Mouse (Mus musculus): Measurements from ENCODE around the gene Tmem143.

Tmem143 gene

DNA sequence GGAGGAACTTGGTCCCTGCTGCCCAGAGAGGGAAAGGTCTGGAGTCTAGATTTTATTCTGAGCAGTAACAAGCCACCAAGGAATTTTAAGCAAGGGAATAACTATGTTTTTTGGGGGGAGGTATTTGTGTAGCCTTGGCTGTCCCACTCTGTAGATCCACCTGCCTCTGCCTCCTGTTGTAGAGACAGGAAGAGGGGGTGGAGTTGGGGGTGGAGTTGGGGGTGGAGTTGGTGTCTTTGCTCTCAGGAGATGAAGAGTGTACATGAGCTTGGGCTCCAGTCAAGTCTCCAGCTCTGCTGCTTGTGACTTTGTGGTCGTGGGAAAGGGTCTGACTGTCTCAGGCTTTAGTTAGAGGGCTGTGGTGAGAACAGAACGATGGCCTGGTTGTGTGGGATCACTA, 15.7 kb upstream of the Tmem143 start:
- no peak for DNase-seq (ENCODE audit: low read depth, low spot score)

DNA sequence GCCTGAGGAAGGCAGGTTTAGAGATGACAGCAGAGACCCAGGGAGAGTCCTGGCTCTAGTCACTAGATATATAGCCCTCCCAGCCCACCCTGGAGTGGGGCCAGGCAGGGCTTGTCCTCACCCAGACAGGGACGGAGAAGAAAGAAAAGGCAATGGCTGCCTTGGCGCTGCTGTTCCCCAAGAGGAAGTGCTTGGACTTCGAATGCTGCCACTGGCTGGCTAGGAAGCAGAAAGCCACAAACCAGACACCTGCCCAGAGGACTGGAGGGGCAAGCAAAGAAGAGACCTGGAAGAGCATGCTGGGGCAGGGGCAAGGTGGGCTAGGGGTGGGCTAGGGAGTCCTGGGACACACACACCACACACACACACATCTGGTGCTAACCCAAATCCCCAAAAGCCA, 9.5 kb upstream of the Tmem143 start:
- DNase-seq (ENCODE audit: low read depth, low spot score): no peak

DNA sequence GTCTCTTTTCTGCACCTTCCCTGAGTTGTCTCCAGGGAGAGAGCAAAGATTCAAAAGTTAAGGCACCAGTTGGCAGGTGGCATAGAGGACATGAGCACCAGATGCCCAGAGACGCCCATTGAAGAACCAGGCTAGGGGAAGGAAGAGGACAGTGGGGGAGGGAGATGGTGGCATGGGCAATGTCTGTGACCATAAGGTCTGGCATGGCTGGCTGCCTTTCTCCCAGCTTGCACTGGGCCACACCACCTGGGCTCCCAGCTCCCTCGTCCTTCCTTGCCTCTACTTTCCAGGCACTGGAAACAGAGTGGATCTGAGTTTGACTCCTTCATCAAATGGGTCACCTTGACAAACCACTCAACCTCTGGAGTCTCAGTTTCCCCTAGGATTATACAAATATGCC, 4.1 kb upstream of the Tmem143 start:
- no peak for DNase-seq (ENCODE audit: low read depth, low spot score)

GRCm38 (mm10) chr7:45895931-45896516, 717 bp upstream of the Tmem143 start:
- DNase-seq (ENCODE audit: low read depth, low spot score): no peak

GRCm38 (mm10) chr7:45897258-45897757, 567 bp downstream of the Tmem143 start:
- peak; percentile 91 for DNase-seq (ENCODE audit: low read depth, low spot score)

DNA sequence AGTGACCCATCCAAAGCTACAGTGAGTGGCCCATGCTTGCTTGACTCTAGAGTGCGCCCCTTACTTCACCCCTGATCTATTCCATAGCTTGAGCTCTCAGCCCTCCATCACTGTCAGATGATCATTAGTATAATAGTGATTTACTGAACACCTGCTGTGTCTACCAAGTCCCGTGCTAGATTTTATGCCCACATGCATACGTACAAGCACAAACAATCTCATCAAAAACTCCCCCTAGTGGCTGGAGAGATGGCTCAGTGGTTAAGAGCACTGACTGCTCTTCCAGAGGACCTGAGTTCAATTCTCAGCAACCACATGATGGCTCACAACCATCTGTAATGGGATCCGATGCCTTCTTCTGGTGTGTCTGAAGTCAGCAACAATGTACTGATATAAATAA, 1.4 kb downstream of the Tmem143 start:
- peak; percentile 82 for DNase-seq (ENCODE audit: low read depth, low spot score)

DNA sequence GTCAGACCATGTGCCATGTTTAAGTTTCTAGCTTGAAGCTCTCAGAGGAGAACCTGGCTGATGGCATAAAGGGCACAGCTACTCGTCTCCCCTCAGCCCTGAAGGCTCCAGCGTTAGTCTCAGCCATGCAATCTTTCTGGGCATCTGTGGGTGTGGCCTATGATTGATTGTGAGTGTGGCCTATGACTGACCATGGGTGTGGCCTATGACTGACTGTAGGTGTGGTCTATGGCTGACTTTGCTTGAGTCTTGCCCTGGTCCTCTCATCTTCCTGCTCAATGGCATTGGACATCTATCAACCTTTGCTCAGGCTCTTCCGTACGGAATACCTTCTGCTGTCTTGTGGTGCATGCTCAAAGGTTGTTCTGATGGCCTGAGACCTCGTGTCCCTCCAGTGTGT, 4.8 kb downstream of the Tmem143 start:
- DNase-seq (ENCODE audit: low read depth, low spot score): peak; percentile 80

GRCm38 (mm10) chr7:45902481-45903002, 5.8 kb downstream of the Tmem143 start:
- DNase-seq (ENCODE audit: low read depth, low spot score): no peak

DNA sequence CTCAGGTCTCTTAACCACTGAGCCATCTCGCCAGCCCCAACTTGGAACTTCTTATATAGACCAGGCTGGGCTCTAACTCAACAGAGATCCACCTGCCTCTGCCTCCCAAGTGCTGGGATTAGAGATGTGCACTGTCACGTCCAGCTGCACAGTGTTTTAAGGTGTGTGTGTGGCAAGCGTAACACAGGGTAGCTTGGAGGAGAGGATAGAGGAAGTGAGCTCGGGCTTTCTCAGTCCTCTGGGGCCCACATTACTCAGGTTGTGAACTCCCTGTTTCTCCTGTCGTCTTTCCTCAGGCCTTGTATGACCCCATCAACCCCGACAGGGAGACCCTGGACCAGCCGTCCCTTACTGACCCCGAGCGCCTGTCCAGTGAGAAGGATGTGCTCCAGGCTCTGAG, 9.9 kb downstream of the Tmem143 start:
- peak; percentile 42 for DNase-seq (ENCODE audit: low read depth, low spot score)

- DNase-seq (ENCODE audit: low read depth, low spot score): no peak
Measured at GRCm38 (mm10) chr7:45908384-45908783, 11.6 kb downstream of the Tmem143 start.

DNA sequence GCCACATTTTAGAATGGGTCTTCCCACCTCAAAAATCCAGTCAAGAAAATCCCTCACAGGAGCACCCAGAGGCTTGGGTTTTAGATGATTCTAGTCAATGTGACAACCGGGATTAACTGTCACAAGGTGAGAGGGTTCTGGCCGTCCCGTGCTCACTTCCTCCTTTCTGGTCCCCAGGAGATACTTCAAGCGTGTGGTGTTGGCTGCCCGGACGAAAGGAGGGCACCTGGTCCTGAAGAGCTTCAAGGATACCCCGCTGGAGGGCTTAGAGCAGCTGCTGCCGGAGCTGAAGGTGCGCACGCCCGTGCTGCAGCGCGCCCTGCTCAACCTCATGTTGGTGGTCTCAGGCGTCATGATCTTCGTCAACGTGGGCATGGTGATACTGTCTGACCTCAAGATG, 12.4 kb downstream of the Tmem143 start:
- DNase-seq (ENCODE audit: low read depth, low spot score): peak; percentile 57

DNA sequence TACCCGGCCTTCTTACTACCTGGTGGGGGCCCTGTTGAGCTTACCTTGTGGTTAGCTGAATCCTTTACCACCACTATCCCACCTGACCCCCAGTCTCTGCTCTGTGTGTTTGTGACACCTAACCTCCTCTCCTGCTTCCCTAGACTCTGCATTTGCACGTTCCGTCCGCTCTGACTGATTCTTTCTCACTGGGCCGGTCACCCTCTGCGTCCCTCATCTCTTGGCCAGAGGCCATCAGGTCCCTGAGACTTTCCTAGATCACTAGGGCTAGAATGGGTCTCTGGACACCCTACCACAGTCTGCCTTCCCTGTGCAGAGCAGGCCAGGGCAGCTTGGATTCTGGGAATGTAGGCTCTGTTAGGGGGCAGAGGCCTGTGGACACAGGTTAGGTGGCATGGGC, 17.3 kb downstream of the Tmem143 start:
- no peak for DNase-seq (ENCODE audit: low read depth, low spot score)

DNA sequence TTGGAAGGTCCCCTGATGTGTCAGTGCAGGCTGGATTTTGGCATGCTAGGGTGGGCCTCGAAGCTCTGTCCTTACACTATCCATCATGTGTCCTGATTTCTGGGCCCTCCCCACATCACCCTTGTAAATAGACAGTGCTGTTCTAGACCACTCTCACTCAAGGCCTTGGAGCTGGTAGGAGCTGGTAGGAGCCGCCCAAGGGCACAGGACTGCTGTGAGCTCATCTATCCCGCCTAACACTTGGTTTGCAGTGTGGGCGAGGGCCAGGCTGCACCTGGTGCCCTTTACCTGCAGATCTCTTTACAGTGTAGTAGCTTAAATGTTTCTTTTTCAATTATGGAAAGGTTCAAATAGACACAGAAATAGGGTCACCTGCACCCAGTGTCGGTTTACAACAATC, 18.3 kb downstream of the Tmem143 start:
- no peak for DNase-seq (ENCODE audit: low read depth, low spot score)

- DNase-seq (ENCODE audit: low read depth, low spot score): peak; percentile 93
Measured at GRCm38 (mm10) chr7:45916056-45917003, 19.6 kb downstream of the Tmem143 start.

DNA sequence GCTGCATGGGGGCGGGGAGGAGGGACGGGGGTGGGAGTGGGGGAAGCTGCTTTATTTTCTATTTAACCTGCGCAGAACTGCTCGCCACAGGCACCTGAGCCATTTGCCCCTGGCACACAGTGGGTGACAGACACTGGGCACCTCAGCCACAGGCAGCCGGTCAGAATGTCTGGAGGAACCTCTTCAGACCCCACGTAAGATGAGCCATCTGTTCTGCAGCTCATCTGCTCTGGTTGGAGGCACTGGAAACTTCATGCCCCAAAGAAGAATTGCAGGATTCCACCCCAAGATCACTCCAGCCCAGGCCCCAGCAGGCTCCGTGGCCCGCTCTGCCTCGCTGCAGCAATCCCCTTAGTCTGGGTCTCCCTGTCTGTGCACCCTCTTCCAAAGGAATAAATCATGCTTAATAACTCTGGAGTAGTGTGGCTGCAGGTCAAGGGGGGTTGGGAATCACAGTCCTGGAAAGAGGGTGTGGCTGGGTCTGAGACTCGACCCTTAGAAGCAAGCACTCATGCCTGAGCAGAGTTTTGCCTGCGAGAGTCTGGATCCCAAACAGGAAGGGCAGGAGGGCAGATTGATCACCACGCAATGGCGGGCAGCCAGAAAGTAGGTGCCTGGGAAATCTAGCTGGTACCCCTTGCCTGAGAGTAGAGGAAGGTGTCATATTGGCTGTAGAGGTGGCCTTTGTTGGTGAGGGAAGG, 20.4 kb downstream of the Tmem143 start:
- no peak for DNase-seq (ENCODE audit: low read depth, low spot score)

- no peak for DNase-seq (ENCODE audit: low read depth, low spot score)
Measured at GRCm38 (mm10) chr7:45917926-45918325, 21.2 kb downstream of the Tmem143 start.

- peak; percentile 43 for DNase-seq (ENCODE audit: low read depth, low spot score)
Measured at GRCm38 (mm10) chr7:45919083-45919671, 22.4 kb downstream of the Tmem143 start.

DNA sequence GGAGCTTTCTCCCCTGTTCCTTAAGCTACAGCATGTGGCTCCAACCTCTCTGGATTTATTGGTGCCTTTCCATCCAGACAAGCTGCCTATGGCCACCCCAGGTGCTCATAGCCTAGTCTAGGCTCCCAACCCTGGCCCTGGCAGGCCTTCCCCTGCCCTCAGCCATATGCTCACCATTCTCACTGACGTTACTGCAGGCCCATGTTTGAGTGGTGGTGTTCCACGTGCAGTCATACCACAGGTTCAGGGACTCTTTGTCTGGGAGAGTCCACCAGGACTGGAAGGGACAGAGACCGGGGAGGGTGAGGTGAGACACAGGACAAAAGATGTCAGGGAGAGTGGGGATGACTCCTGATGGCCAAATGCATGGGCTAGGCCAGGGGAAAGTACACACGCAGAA, 23.0 kb downstream of the Tmem143 start:
- no peak for DNase-seq (ENCODE audit: low read depth, low spot score)

GRCm38 (mm10) chr7:45920583-45921241, 24.0 kb downstream of the Tmem143 start:
- no peak for DNase-seq (ENCODE audit: low read depth, low spot score)

DNA sequence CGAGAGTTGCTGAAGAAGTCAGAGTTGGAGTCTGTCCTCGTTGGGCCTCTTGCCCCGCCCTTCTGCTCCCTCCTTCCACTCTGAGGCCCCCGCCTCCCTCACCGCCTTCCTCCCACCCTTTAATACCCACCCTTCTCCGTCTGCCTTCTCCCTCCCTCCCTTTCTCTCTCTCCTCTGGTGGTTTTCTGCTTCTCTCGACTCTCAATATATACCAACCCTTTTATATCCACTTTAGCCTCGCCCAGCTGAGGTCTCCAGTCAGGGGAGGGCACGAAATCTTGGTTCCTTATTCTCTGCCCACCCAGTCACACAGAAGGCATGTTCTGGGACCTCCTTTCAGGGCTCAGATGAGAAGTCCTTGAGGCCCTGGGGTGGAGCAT, 24.5 kb downstream of the Tmem143 start, which contains the start of gene Emp3:
TSS of gene Emp3 (minus strand) at position 163 of the 380 bp plus-strand sequence.
- peak; percentile 73 for DNase-seq (ENCODE audit: low read depth, low spot score)
